Mouse (Mus musculus) MN1 (cell line): ENCODE data around the gene Prg2.

Source experiments
- DNase-seq: peaks from one replicate; pipeline ENCODE4 v3.0.0-alpha.2; 2016; ENCODE audit warnings: low spot score

Prg2 gene

DNA sequence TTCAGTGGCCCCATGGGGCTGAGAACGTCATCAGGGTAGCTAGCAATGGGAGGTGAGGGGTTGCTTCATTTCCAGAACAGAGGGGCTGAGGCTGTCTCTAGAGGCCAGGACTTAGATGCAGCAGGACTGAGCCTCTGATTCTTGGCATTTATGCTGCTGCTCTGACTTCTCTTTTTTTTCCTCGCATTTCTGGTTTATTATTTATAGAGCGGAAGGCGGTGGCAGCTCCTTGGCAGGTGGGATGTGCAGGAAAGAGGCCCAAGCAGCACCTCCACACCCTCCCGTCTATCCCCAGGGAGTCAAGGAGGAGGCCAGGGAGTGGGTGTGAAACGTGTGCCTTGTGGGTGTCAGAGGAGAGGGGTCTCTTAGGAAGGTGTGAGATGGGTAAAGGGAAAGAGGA, 50.7 kb downstream of the Prg2 start:
- no peak for DNase-seq

GRCm38 (mm10) chr2:85033121-85033520, 52.9 kb downstream of the Prg2 start:
- DNase-seq: peak; percentile 39
